Mouse (Mus musculus): ENCODE results near the gene Prex1.

The Prex1 gene

GRCm38 (mm10) chr2:166601420-166601819, 112.2 kb downstream of the Prex1 start:
- DNase-seq: no peak

- DNase-seq: no peak
Measured at GRCm38 (mm10) chr2:166598453-166599155, 115.0 kb downstream of the Prex1 start.

- no peak for DNase-seq
Measured at GRCm38 (mm10) chr2:166597763-166598162, 115.9 kb downstream of the Prex1 start.

GRCm38 (mm10) chr2:166592034-166592912, 121.4 kb downstream of the Prex1 start:
- peak; percentile 77 to 78 for DNase-seq

- DNase-seq: no peak
Measured at GRCm38 (mm10) chr2:166584491-166584890, 129.1 kb downstream of the Prex1 start.

- DNase-seq: no peak
Measured at GRCm38 (mm10) chr2:166583292-166583691, 130.3 kb downstream of the Prex1 start.

GRCm38 (mm10) chr2:166581881-166582583, 131.6 kb downstream of the Prex1 start:
- DNase-seq: no peak

GRCm38 (mm10) chr2:166579793-166580192, 133.8 kb downstream of the Prex1 start:
- DNase-seq: no peak

- no peak for DNase-seq
Measured at GRCm38 (mm10) chr2:166579361-166579760, 134.3 kb downstream of the Prex1 start.

GRCm38 (mm10) chr2:166575419-166575818, 138.2 kb downstream of the Prex1 start:
- no peak for DNase-seq

- peak; percentile 58 to 61 for DNase-seq
Measured at GRCm38 (mm10) chr2:166574934-166575333, 138.7 kb downstream of the Prex1 start.

- DNase-seq: no peak
Measured at GRCm38 (mm10) chr2:166573621-166574020, 140.0 kb downstream of the Prex1 start.

- DNase-seq: no peak
Measured at GRCm38 (mm10) chr2:166572297-166572696, 141.3 kb downstream of the Prex1 start.

- DNase-seq: no peak
Measured at GRCm38 (mm10) chr2:166569182-166569581, 144.4 kb downstream of the Prex1 start.

- DNase-seq: peak; percentile 37 to 50
Measured at GRCm38 (mm10) chr2:166565503-166565902, 148.1 kb downstream of the Prex1 start.

GRCm38 (mm10) chr2:166564455-166564854, 149.2 kb downstream of the Prex1 start:
- peak; percentile 68 to 72 for DNase-seq

GRCm38 (mm10) chr2:166563890-166564289, 149.7 kb downstream of the Prex1 start:
- peak; percentile 85 to 88 for DNase-seq

- no peak for DNase-seq
Measured at GRCm38 (mm10) chr2:166563076-166563475, 150.6 kb downstream of the Prex1 start.

- no peak for DNase-seq
Measured at GRCm38 (mm10) chr2:166561781-166562180, 151.9 kb downstream of the Prex1 start.

- DNase-seq: no peak
Measured at GRCm38 (mm10) chr2:166560826-166561225, 152.8 kb downstream of the Prex1 start.

- no peak for DNase-seq
Measured at GRCm38 (mm10) chr2:166559531-166559930, 154.1 kb downstream of the Prex1 start.

- peak in 1 of 2 experiments; percentile 58 for DNase-seq
Measured at GRCm38 (mm10) chr2:166555508-166555907, 158.1 kb downstream of the Prex1 start.

- no peak for DNase-seq
Measured at GRCm38 (mm10) chr2:166554169-166554505, 159.5 kb downstream of the Prex1 start.

All from thymus, postnatal 36 days (tissue).